Mouse (Mus musculus): ENCODE data around the gene Gm49395.

Gm49395 gene

GRCm38 (mm10) chr13:115101355-115102191 is at the start of gene Gm49395, which contains the start of gene Itga1:
TSS of gene Gm49395 (minus strand) at chr13:115101921.
TSS of gene Itga1 (minus strand) at chr13:115101964.
- DNase-seq (ENCODE audit: low spot score), result peak; percentile 21

DNA sequence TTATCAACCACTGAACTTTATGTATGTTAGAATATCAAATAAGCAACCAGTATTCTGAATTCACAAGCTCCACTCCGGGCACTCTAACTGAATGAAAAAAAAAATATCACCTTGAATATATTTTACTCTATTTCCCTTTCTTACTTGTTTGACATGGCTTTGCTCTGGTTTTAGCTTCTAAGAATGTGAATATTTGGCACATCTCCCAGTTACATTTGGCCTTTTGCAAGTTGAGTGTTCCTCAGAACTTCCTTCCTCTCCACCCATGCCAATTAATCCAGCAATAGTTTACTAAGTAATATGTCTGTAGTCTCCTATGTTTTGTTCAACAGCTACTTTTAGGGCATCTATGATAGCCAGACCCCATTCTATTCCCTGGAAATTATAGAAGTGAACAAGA is 48.9 kb upstream of the Gm49395 start:
- no peak for DNase-seq (ENCODE audit: low spot score)

GRCm38 (mm10) chr13:115149849-115150248 is 48.1 kb upstream of the Gm49395 start:
- DNase-seq (ENCODE audit: low spot score), result no peak

- DNase-seq (ENCODE audit: low spot score), result no peak
Measured at GRCm38 (mm10) chr13:115143575-115143974, 41.9 kb upstream of the Gm49395 start.

GRCm38 (mm10) chr13:115142066-115142465 is 40.3 kb upstream of the Gm49395 start:
- DNase-seq (ENCODE audit: low spot score), result no peak

- DNase-seq (ENCODE audit: low spot score), result no peak
Measured at GRCm38 (mm10) chr13:115138513-115138912, 36.8 kb upstream of the Gm49395 start.

DNA sequence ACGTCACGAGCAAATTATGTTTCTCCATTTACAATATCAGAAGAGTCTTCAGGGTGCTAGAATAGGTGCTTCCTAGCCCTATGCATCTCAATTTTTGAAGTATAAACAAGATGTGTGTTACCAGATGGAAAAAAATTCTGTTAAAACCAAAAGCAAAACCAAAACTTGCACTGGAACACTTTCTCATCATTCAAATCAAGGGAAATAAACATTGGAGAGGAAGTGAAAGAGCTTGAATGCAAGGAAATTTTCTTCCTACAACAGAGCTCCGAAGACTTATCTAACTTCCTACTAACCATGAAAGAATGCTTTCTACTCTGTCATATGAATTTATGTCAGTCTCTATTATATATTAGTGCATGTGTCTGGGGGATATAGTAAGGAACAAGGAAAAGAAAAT is 35.0 kb upstream of the Gm49395 start:
- no peak for DNase-seq (ENCODE audit: low spot score)

- no peak for DNase-seq (ENCODE audit: low spot score)
Measured at GRCm38 (mm10) chr13:115132435-115132834, 30.7 kb upstream of the Gm49395 start.

DNA sequence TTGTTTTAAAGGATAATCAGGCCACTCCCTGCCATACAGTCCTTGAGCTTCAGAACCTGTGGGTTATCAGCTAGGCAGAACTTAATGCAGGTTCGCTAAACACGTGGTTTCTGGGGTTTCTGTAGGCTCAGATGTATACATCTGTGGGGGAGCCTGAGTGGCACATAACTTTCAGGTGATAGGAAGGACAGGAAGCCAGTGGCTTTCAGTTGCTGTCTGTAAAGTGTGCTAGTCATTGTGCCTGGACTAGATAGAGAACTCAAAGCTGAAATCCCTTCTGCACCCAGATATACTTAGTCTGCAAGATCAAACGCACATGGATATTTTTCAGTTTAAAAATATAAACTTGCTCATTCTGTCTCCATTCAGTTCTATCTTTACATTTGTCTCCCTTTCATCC is 29.7 kb upstream of the Gm49395 start:
- no peak for DNase-seq (ENCODE audit: low spot score)

DNA sequence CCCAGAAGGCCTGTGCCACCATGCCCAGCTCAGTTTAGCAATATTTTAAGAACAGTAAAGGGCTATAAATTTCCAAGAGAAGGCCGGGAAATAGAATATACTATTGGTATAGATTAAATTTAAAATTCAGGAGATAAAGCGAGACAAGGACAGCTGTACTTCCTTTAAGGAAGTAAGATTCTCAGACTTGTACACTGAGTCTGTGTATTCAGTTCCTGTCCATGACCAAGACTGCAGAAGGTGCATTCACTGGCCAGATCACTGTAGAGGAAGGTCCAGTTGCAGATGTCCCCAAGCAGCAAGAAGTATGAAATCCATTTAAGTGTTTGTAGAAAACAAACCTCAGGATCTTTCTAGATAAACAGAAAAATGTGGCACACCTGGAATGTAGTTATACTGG is 28.3 kb upstream of the Gm49395 start:
- DNase-seq (ENCODE audit: low spot score), result no peak

DNA sequence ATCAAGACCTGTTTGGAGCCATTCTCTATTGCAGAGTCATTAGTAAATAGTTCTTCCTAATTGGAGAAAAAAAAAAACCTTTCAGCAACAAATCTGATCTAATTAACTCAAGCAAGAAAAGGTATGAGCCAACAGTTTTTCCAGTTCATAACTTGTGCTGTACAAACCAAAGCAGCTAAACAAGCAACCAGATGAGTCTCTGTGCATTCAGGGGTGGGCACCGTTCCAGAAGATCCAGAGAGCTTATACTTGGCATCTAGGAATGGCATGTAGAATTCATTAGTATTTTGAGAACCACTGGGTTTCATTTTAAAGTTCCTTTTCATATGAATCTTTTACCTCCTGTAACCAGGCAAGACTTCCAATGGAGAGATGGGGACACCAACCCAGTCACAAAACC is 26.1 kb upstream of the Gm49395 start:
- no peak for DNase-seq (ENCODE audit: low spot score)

GRCm38 (mm10) chr13:115126534-115126933 is 24.8 kb upstream of the Gm49395 start:
- DNase-seq (ENCODE audit: low spot score), result no peak

GRCm38 (mm10) chr13:115125130-115125529 is 23.4 kb upstream of the Gm49395 start:
- no peak for DNase-seq (ENCODE audit: low spot score)

GRCm38 (mm10) chr13:115124521-115124920 is 22.8 kb upstream of the Gm49395 start:
- no peak for DNase-seq (ENCODE audit: low spot score)

- no peak for DNase-seq (ENCODE audit: low spot score)
Measured at GRCm38 (mm10) chr13:115118756-115119155, 17.0 kb upstream of the Gm49395 start.

- DNase-seq (ENCODE audit: low spot score), result no peak
Measured at GRCm38 (mm10) chr13:115118195-115118594, 16.5 kb upstream of the Gm49395 start.

- DNase-seq (ENCODE audit: low spot score), result no peak
Measured at GRCm38 (mm10) chr13:115116930-115117621, 15.4 kb upstream of the Gm49395 start.

DNA sequence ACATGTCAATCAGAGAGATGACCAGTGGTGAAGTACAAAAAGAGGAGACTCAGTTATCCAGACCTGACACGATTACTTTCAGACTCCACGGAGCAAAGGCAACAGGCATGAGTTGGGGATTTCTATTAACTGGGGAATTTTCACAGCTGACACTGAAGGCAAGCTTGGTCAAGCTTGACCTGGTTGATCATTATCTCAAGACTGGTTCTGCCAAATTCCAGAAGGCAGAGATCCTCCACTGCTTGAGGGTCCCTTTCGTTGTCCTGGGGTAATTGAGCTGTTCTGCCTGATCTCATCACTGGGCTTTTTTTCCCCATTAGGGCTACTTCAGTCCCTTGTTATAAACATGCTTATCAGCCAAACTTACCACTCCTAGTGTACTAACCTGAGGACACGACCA is 7.9 kb upstream of the Gm49395 start:
- DNase-seq (ENCODE audit: low spot score), result no peak

DNA sequence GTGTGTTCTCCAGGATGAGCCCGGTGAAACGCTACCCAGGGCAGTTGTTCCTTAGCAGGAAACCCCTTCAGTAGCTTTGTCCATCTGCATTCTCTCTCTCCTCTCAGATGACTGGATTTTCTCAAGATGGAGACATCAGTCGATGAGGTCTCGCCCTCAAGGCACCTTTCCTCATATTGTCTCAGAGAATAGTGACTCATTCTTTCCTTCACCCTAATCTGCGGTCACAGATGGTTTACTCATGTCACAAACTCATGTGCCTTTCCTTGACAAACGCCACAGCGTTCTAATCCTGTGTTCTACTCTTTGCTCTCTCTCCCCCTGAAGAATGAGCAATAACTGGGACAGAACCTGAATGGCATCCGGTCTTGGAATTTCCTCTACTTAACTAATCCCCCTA is 5.7 kb upstream of the Gm49395 start:
- DNase-seq (ENCODE audit: low spot score), result no peak

DNA sequence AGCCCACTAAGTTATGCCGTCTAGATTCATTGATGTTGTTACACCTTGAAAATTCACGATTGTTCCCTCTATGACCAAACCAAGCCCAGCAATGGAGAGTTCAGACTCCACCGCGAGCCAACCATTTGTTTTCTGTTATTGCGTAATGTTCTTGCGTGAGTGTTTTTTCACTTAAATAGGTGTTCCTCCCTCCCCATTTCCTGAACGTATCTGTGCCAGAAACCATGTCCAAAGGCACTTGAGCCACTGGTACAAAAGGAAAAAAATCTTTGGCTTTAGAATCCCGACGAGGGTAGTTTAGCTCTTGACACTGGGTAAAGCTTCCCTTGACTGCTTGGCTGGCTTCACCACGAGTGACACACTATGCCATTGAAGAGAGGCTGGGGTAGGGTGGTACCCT is 4.5 kb upstream of the Gm49395 start:
- no peak for DNase-seq (ENCODE audit: low spot score)

GRCm38 (mm10) chr13:115102754-115103153 is 1.0 kb upstream of the Gm49395 start:
- DNase-seq (ENCODE audit: low spot score), result no peak

DNA sequence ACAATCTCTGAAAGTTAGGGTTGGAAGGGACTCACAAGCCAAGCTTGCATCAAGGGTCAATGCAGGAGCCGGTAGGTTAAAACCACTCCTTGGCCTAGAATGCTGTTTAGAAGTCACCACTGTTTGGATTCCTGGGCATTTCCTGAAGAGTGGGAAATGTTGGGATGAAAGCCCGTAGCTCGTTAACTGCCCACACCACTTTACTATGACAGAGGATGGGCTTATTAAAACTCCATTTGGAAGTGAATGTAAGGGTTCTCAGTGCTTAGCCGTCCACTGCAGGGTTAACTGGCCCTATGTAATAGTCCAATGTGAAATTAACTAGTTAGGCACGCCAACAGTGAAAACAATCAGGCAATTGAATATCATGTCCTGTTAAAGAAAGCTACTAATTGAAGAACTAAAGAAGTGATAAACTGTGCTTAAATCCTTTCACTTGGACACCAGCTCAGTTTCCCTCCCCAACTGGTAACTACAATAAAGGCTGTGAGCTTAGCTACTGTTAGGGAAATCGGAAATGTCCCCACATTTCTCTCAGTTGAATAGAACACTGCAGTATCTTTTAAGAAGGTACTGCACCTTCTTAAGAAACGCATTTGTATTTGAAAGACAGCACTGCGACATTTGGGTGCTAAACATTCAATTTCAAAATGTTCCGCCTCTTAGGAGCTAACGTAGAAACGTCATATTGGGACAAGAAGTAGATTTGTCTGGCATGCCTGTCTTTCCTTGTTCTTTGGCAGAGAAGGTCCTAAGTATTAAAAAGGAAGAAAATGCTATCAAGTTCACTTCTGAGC is 1.1 kb downstream of the Gm49395 start:
- no peak for DNase-seq (ENCODE audit: low spot score)

GRCm38 (mm10) chr13:115099381-115099780 is 2.3 kb downstream of the Gm49395 start:
- DNase-seq (ENCODE audit: low spot score), result no peak

Data from layer of hippocampus, adult 11-12 months (tissue).